Mouse (Mus musculus): ENCODE measurements around the gene BC028528. TPM values are rescaled to one million over a fixed set of nuclear protein-coding genes. Genes with fewer than 3 reads are reported as not detected.
"Not testable (repeated sequence)": the region's sequence is repeated elsewhere in the genome, so short reads cannot be mapped to it uniquely, and the experiment has no call there.

Gene BC028528
- total and polyA plus RNA-seq, 3 experiments: 15.6 to 46.1 (median 40.6) TPM

DNA sequence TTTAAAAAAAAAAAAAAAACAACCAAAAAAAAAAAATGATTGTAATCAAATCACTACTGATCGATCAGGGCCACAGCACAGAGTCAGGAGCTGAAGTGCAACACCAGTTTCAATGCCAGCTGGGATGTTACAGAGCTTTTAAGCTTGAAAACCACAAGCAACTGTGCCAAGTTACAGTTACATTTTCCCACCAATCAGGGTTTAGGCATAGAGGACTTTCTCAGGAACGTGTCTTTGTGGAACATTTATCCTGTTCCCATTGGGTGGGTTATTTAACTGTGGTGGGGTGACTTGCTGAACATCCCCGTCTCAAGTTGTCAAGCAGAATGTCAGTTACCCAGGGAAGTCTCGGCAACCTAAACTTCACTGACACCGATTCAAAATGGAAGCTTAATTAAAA is 33.3 kb upstream of the BC028528 start:
- Histone ChIP-seq H3K27ac (ENCODE audit: insufficient read depth, low read depth) (no peak overlapping the region), H3K79me2 (replicated peaks; ENCODE audit: control insufficient read depth, extremely low read depth, insufficient read depth, poor library complexity, severe bottlenecking) (peaks cover 9% of the 10 kb centered on the region), H3K4me1 (ENCODE audit: control insufficient read depth in 1 of 2, insufficient read depth in 2 of 2) (peaks cover 3 to 4% of the 10 kb centered on the region in 2 experiments), H3K27me3 (replicated peaks) (no peaks in the 10 kb centered on the region), H3K36me3 (replicated peaks in 1 of 2; ENCODE audit: control insufficient read depth in 1 of 2, insufficient read depth in 1 of 2, low read length in 1 of 2) (no peaks in the 10 kb centered on the region), H3K9me3 (replicated peaks; ENCODE audit: low read length) (no peaks in the 10 kb centered on the region), H3K4me3 (replicated peaks in 1 of 3; ENCODE audit: low read depth in 2 of 3, low read length in 2 of 3, poor library complexity in 1 of 3) (no peak overlapping the region), H3K4me2 (ENCODE audit: insufficient read depth, low read depth, poor library complexity, severe bottlenecking) (no peak overlapping the region), H3K9ac (ENCODE audit: insufficient read depth, low read depth) (no peak overlapping the region)
- TF ChIP-seq CHD1 (IDR thresholded peaks at IDR 0.05; ENCODE audit: low read depth, low read length) (no peak), ZMIZ1 (IDR thresholded peaks at IDR 0.05; ENCODE audit: low read depth, low read length) (no peak), RCOR1 (conservative IDR thresholded peaks at IDR 0.05; ENCODE audit: low read depth, low read length) (no peak), NRF1 (IDR thresholded peaks at IDR 0.05; ENCODE audit: low read depth, low read length) (no peak), MEF2A (IDR thresholded peaks at IDR 0.05; ENCODE audit: borderline replicate concordance, low read depth, low read length) (no peak), CTCF (conservative IDR thresholded peaks at IDR 0.05 in 1 of 2, IDR thresholded peaks at IDR 0.05 in 1 of 2; ENCODE audit: low read depth in 2 of 2, low read length in 2 of 2) (no peak), POLR2A (IDR thresholded peaks at IDR 0.05; ENCODE audit: low read depth, low read length) (no peak), USF1 (IDR thresholded peaks at IDR 0.05; ENCODE audit: low read depth, low read length) (no peak), NELFE (IDR thresholded peaks at IDR 0.05; ENCODE audit: low read depth, low read length) (no peak), ETS1 (conservative IDR thresholded peaks at IDR 0.05; ENCODE audit: low read depth, low read length) (no peak), USF2 (conservative IDR thresholded peaks at IDR 0.05; ENCODE audit: low read depth, low read length) (no peak), IRF4 (IDR thresholded peaks at IDR 0.05; ENCODE audit: low read depth, low read length) (no peak)
- dilution Hi-C loops (cut with MboI; ENCODE audit: extremely low pct_ligation_motif_present, extremely low pct_unique_long_range_greater_than_20kb, low sequenced_read_pairs) (no loop called here), in situ Hi-C loops (cut with MboI; ENCODE audit: low pct_ligation_motif_present, low pct_unique_long_range_greater_than_20kb, low sequenced_read_pairs) (no loop called here)
- DNase-seq (ENCODE audit: extremely low read depth): no peak

DNA sequence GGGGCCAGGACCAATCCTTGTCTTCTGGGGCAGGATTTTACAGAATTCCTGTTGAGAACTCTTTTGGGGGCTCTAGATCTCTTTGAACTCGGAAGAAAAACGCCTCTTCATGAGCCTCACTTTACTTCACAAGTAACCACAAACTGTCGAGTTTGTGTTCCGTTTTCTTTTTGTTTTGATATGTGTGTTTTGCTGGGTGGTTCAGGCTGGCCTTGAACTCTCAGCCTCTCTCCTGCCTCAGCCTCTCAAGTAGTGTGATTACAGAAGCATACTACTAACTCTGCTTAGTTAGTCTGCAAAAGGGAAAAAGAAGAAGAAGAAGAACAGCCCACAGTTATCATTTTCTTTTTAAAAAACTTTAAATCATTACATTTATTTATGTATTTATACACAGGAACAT is 32.4 kb upstream of the BC028528 start:
- Histone ChIP-seq H3K79me2 (replicated peaks; ENCODE audit: control insufficient read depth, extremely low read depth, insufficient read depth, poor library complexity, severe bottlenecking) (no peaks in the 10 kb centered on the region; the same call in 1 of the 2 replicates), H3K27ac (ENCODE audit: insufficient read depth, low read depth) (no peak overlapping the region), H3K9ac (ENCODE audit: insufficient read depth, low read depth) (no peak overlapping the region), H3K9me3 (replicated peaks; ENCODE audit: low read length) (no peaks in the 10 kb centered on the region), H3K4me2 (ENCODE audit: insufficient read depth, low read depth, poor library complexity, severe bottlenecking) (no peak overlapping the region), H3K4me3 (replicated peaks in 1 of 3; ENCODE audit: low read depth in 2 of 3, low read length in 2 of 3, poor library complexity in 1 of 3) (no peak overlapping the region), H3K36me3 (replicated peaks in 1 of 2; ENCODE audit: control insufficient read depth in 1 of 2, insufficient read depth in 1 of 2, low read length in 1 of 2) (no peaks in the 10 kb centered on the region), H3K4me1 (ENCODE audit: control insufficient read depth in 1 of 2, insufficient read depth in 2 of 2) (peaks cover 3 to 4% of the 10 kb centered on the region in 2 experiments), H3K27me3 (replicated peaks) (no peaks in the 10 kb centered on the region)
- in situ Hi-C loops (cut with MboI; ENCODE audit: low pct_ligation_motif_present, low pct_unique_long_range_greater_than_20kb, low sequenced_read_pairs) (no loop called here), dilution Hi-C loops (cut with MboI; ENCODE audit: extremely low pct_ligation_motif_present, extremely low pct_unique_long_range_greater_than_20kb, low sequenced_read_pairs) (no loop called here)
- TF ChIP-seq IRF4 (IDR thresholded peaks at IDR 0.05; ENCODE audit: low read depth, low read length): no peak
- TF ChIP-seq MAZ (IDR thresholded peaks at IDR 0.05; ENCODE audit: low read depth, low read length): no peak
- no peak for TF ChIP-seq ZMIZ1 (IDR thresholded peaks at IDR 0.05; ENCODE audit: low read depth, low read length)
- TF ChIP-seq GABPA (IDR thresholded peaks at IDR 0.05; ENCODE audit: insufficient replicate concordance, low read depth, low read length): no peak
- TF ChIP-seq PAX5 (IDR thresholded peaks at IDR 0.05; ENCODE audit: low read length): no peak
- no peak for TF ChIP-seq CTCF (conservative IDR thresholded peaks at IDR 0.05 in 1 of 2, IDR thresholded peaks at IDR 0.05 in 1 of 2; ENCODE audit: low read depth in 2 of 2, low read length in 2 of 2)
- no peak for TF ChIP-seq POLR2A (IDR thresholded peaks at IDR 0.05; ENCODE audit: low read depth, low read length)
- no peak for TF ChIP-seq NRF1 (IDR thresholded peaks at IDR 0.05; ENCODE audit: low read depth, low read length)
- TF ChIP-seq JUN (IDR thresholded peaks at IDR 0.05; ENCODE audit: insufficient read depth, low read depth, low read length): no peak
- TF ChIP-seq JUND (conservative IDR thresholded peaks at IDR 0.05; ENCODE audit: low read depth, low read length): no peak
- no peak for TF ChIP-seq NELFE (IDR thresholded peaks at IDR 0.05; ENCODE audit: low read depth, low read length)
- TF ChIP-seq TCF12 (IDR thresholded peaks at IDR 0.05; ENCODE audit: low read depth, low read length): no peak
- TF ChIP-seq EP300 (IDR thresholded peaks at IDR 0.05; ENCODE audit: low read length): no peak
- no peak for TF ChIP-seq ZC3H11A (IDR thresholded peaks at IDR 0.05; ENCODE audit: low read depth, low read length)
- no peak for TF ChIP-seq USF1 (IDR thresholded peaks at IDR 0.05; ENCODE audit: low read depth, low read length)
- no peak for TF ChIP-seq CHD2 (IDR thresholded peaks at IDR 0.05; ENCODE audit: low read length)
- TF ChIP-seq POLR2AphosphoS2 (IDR thresholded peaks at IDR 0.05; ENCODE audit: low read depth, low read length): no peak
- no peak for TF ChIP-seq ZKSCAN1 (IDR thresholded peaks at IDR 0.05; ENCODE audit: borderline replicate concordance, low read depth, low read length)
- no peak for DNase-seq (ENCODE audit: extremely low read depth)

DNA sequence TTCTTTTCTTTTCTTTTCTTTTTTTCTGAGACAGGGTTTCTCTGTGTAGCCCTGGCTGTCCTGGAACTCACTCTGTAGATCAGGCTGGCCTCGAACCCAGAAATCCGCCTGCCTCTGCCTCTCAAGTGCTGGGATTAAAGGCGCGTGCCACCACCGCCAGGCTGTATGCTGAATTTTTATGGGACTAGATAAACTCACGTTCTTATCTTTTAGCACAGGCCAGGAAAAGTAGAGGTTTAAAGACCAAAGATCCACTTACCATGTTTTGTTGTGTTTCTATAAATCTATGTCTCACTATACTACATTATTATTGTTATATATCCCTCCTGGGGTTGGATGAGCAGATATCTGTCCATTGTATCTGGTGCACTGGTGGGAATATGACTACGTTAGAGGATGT is 31.6 kb upstream of the BC028528 start:
- DNase-seq (ENCODE audit: extremely low read depth); in situ Hi-C loops (cut with MboI; ENCODE audit: low pct_ligation_motif_present, low pct_unique_long_range_greater_than_20kb, low sequenced_read_pairs); H3K4me1 ChIP-seq (ENCODE audit: control insufficient read depth in 1 of 2, insufficient read depth in 2 of 2); H3K79me2 ChIP-seq (replicated peaks; ENCODE audit: control insufficient read depth, extremely low read depth, insufficient read depth, poor library complexity, severe bottlenecking); H3K9me3 ChIP-seq (replicated peaks; ENCODE audit: low read length); H3K9ac ChIP-seq (ENCODE audit: insufficient read depth, low read depth); H3K4me3 ChIP-seq (replicated peaks in 1 of 3; ENCODE audit: low read depth in 2 of 3, low read length in 2 of 3, poor library complexity in 1 of 3); dilution Hi-C loops (cut with MboI; ENCODE audit: extremely low pct_ligation_motif_present, extremely low pct_unique_long_range_greater_than_20kb, low sequenced_read_pairs); H3K4me2 ChIP-seq (ENCODE audit: insufficient read depth, low read depth, poor library complexity, severe bottlenecking); H3K27me3 ChIP-seq (replicated peaks); H3K27ac ChIP-seq (ENCODE audit: insufficient read depth, low read depth); H3K36me3 ChIP-seq (replicated peaks in 1 of 2; ENCODE audit: control insufficient read depth in 1 of 2, insufficient read depth in 1 of 2, low read length in 1 of 2): not testable (repeated sequence)

Data from CH12.LX (cell line).